Mouse (Mus musculus) spleen, adult 2 months (tissue): ENCODE results near the gene Crip1.

ENCODE experiments used
- CTCF ChIP-seq: fragments of 200-500 bp; IDR thresholded peaks from 2 replicates; pipeline ENCODE4 v1.5.1; 2011; ENCODE audit warnings: mild to moderate bottlenecking, inconsistent platforms; ENCODE audit not compliant: insufficient read depth, insufficient read length, insufficient replicate concordance; ENCODE audit errors: extremely low read depth
- POLR2A ChIP-seq: fragments of 200-500 bp; IDR thresholded peaks from 2 replicates; pipeline ENCODE4 v1.6.1; 2011; ENCODE audit warnings: low read depth, low read length, inconsistent platforms

- no peak for TF ChIP-seq CTCF
- no peak for TF ChIP-seq POLR2A
Measured at GRCm38 (mm10) chr12:113147481-113147880, 1.4 kb downstream of the Crip1 start.
